Mouse (Mus musculus) liver, embryonic 14.5 days (tissue): ENCODE results near the gene Lrrc49. TPM values are rescaled to one million over a fixed set of nuclear protein-coding genes. Genes with fewer than 3 reads are reported as not detected.

Source experiments
- ATAC-seq: fragments of 200-750 bp; cut with Nextera tagmentation; 2 replicates; pipeline ENCODE4 v1.8.0; 2017; ENCODE audit warnings: moderate number of reproducible peaks, mild to moderate bottlenecking, moderate library complexity; ENCODE audit not compliant: insufficient read depth
- DNase-seq, 3 experiments: peaks; one replicate each; pipeline ENCODE4 v3.0.0-alpha.2; 2012 to 2013; ENCODE audit warnings: low read depth in 3 of 3, low spot score in 3 of 3
- H3K27ac ChIP-seq: fragments of 300-500 bp; sonication (generic); 2 replicates; pipeline ENCODE4 v1.5.1; 2014; ENCODE audit warnings: moderate library complexity, mild to moderate bottlenecking, control low read depth, inconsistent platforms
- H3K27me3 ChIP-seq: fragments of 300-500 bp; sonication (generic); 2 replicates; pipeline ENCODE4 v1.6.1; 2014; ENCODE audit warnings: mild to moderate bottlenecking, low read length, moderate library complexity; ENCODE audit not compliant: control insufficient read depth, insufficient read depth
- H3K36me3 ChIP-seq: fragments of 300-500 bp; sonication (generic); replicated peaks from 2 replicates; pipeline ENCODE4 v1.6.1; 2014; ENCODE audit warnings: low read depth; ENCODE audit not compliant: control insufficient read depth, insufficient read depth
- H3K4me1 ChIP-seq, 2 experiments: fragments of 200-500 bp in 1 of 2; fragments of 300-500 bp in 1 of 2; sonication (generic) in 1 of 2; replicated peaks; 2 replicates each; pipeline ENCODE4 v1.6.1; 2012 to 2014; ENCODE audit warnings: antibody characterized with exemption in 1 of 2, inconsistent platforms in 1 of 2, low read length in 1 of 2; ENCODE audit not compliant: control insufficient read depth in 2 of 2, insufficient read depth in 2 of 2
- H3K4me2 ChIP-seq: fragments of 300-500 bp; sonication (generic); 2 replicates; pipeline ENCODE4 v1.6.1; 2014; ENCODE audit warnings: low read depth, mild to moderate bottlenecking, control low read depth, moderate library complexity
- H3K4me3 ChIP-seq, 2 experiments: fragments of 200-500 bp in 1 of 2; fragments of 300-500 bp in 1 of 2; sonication (generic) in 1 of 2; 2 replicates each; pipeline ENCODE4 v1.5.1; 2012 to 2014; ENCODE audit warnings: low read depth in 2 of 2, low read length in 2 of 2, mild to moderate bottlenecking in 2 of 2, control low read depth in 1 of 2, inconsistent platforms in 1 of 2, moderate library complexity in 1 of 2; ENCODE audit not compliant: insufficient read depth in 1 of 2
- H3K9ac ChIP-seq: fragments of 300-500 bp; sonication (generic); replicated peaks from 2 replicates; pipeline ENCODE4 v1.6.1; 2014; ENCODE audit warnings: mild to moderate bottlenecking, control low read depth, moderate library complexity
- H3K9me3 ChIP-seq: fragments of 300-500 bp; sonication (generic); 2 replicates; pipeline ENCODE4 v1.6.1; 2016; ENCODE audit warnings: low read length, mixed read lengths; ENCODE audit not compliant: control insufficient read depth
- CTCF ChIP-seq: IDR thresholded peaks from 2 replicates; pipeline ENCODE4 v1.5.1; 2016; ENCODE audit warnings: antibody characterized with exemption, low read depth, control low read depth
- EP300 ChIP-seq: IDR thresholded peaks from 2 replicates; pipeline ENCODE4 v1.6.1; 2016; ENCODE audit warnings: antibody characterized with exemption, low read depth
- WGBS: fragments of 180-500 bp; shearing (Covaris S2); extraction: QIAGEN DNeasy Blood & Tissue Kit; methylation state at CpG from one replicate; pipeline ENCODE4 v1.1.7; 2014; ENCODE audit not compliant: insufficient replicate concordance; 5-methylcytosine and 5-hydroxymethylcytosine counted together
- polyA plus RNA-seq, 2 experiments: library from polyadenylated mRNA; depleted of rRNA in 1 of 2; stranded (reverse) in 1 of 2; unstranded in 1 of 2; fragments of >200 nt; fragmentation: Nextera tagmentation in 1 of 2; extraction: Ambion mirVana in 1 of 2; gene quantifications; 2 replicates each; pipeline versions ENCODE4 v1.2.1 to v1.2.3; 2012 to 2014

Gene Lrrc49
- polyA plus RNA-seq, 2 experiments, result 0.54 to 0.72 TPM

- H3K27me3 ChIP-seq, result peaks cover 9% of the 10 kb centered on the region
- H3K9ac ChIP-seq, result no peak overlapping the region
- ATAC-seq, result no peak
- H3K36me3 ChIP-seq, result no peaks in the 10 kb centered on the region
- TF ChIP-seq CTCF, result peak; percentile 16; the same call in 1 of the 2 replicates
- TF ChIP-seq EP300, result no peak
- no peak overlapping the region for H3K27ac ChIP-seq
- no peak overlapping the region for H3K4me2 ChIP-seq
- DNase-seq, result no peak
- no peaks in the 10 kb centered on the region for H3K9me3 ChIP-seq
- WGBS, result 42% methylated on average over 5 of the region's 5 CpGs
- no peaks in the 10 kb centered on the region for H3K4me1 ChIP-seq
- no peak overlapping the region for H3K4me3 ChIP-seq
Measured at GRCm38 (mm10) chr9:60715828-60716227, 27.9 kb upstream of the Lrrc49 start.

- WGBS, result 65% methylated on average over 4 of the region's 4 CpGs
- Histone ChIP-seq H3K27me3 (peaks cover 9% of the 10 kb centered on the region), H3K27ac (no peak overlapping the region), H3K36me3 (no peaks in the 10 kb centered on the region), H3K9ac (no peak overlapping the region), H3K9me3 (no peaks in the 10 kb centered on the region), H3K4me1 (no peaks in the 10 kb centered on the region), H3K4me2 (no peak overlapping the region), H3K4me3 (no peak overlapping the region)
- DNase-seq (no peak), ATAC-seq (no peak)
- TF ChIP-seq EP300 (no peak), CTCF (no peak)
Measured at GRCm38 (mm10) chr9:60715271-60715670, 27.3 kb upstream of the Lrrc49 start.

GRCm38 (mm10) chr9:60714191-60714590, 26.2 kb upstream of the Lrrc49 start:
- no peak for TF ChIP-seq EP300
- TF ChIP-seq CTCF, result no peak
- no peaks in the 10 kb centered on the region for H3K36me3 ChIP-seq
- H3K9ac ChIP-seq, result no peak overlapping the region
- H3K27ac ChIP-seq, result no peak overlapping the region
- 65% methylated on average over 6 of the region's 6 CpGs for WGBS
- peaks cover 9% of the 10 kb centered on the region for H3K27me3 ChIP-seq
- no peaks in the 10 kb centered on the region for H3K4me1 ChIP-seq
- H3K4me3 ChIP-seq, result no peak overlapping the region
- H3K9me3 ChIP-seq, result no peaks in the 10 kb centered on the region
- no peak overlapping the region for H3K4me2 ChIP-seq
- DNase-seq (no peak), ATAC-seq (no peak)

- Histone ChIP-seq H3K27me3 (peaks cover 9% of the 10 kb centered on the region), H3K27ac (no peak overlapping the region), H3K4me1 (no peaks in the 10 kb centered on the region), H3K4me3 (no peak overlapping the region), H3K9ac (no peak overlapping the region), H3K36me3 (no peaks in the 10 kb centered on the region), H3K9me3 (no peaks in the 10 kb centered on the region), H3K4me2 (no peak overlapping the region)
- TF ChIP-seq EP300 (no peak), CTCF (no peak)
- 39% methylated on average over 4 of the region's 4 CpGs for WGBS
- ATAC-seq (no peak), DNase-seq (no peak)
Measured at GRCm38 (mm10) chr9:60713616-60714015, 25.7 kb upstream of the Lrrc49 start.

- WGBS, result 3% methylated on average over 54 of the region's 66 CpGs
- peaks cover 9% of the 10 kb centered on the region for H3K27me3 ChIP-seq
- TF ChIP-seq CTCF (no peak), EP300 (no peak)
- no peaks in the 10 kb centered on the region for H3K4me1 ChIP-seq
- DNase-seq (no peak), ATAC-seq (no peak)
- H3K4me3 ChIP-seq, result peak within 1 kb of the TSS; percentile 10 to 37
- H3K4me2 ChIP-seq, result peak within 1 kb of the TSS; percentile 52
- H3K9me3 ChIP-seq, result no peaks in the 10 kb centered on the region
- no peak within 1 kb of the TSS for H3K27ac ChIP-seq
- H3K36me3 ChIP-seq, result no peaks in the 10 kb centered on the region
- H3K9ac ChIP-seq, result no peak within 1 kb of the TSS
Measured at GRCm38 (mm10) chr9:60712771-60713541, 25.0 kb upstream of the Lrrc49 start, which contains the start of gene Larp6. Gene Larp6, plus strand, starts transcription at chr9:60712989.
